ENCODE assay signal across 10 mouse cellular contexts in the genomic region with DNA sequence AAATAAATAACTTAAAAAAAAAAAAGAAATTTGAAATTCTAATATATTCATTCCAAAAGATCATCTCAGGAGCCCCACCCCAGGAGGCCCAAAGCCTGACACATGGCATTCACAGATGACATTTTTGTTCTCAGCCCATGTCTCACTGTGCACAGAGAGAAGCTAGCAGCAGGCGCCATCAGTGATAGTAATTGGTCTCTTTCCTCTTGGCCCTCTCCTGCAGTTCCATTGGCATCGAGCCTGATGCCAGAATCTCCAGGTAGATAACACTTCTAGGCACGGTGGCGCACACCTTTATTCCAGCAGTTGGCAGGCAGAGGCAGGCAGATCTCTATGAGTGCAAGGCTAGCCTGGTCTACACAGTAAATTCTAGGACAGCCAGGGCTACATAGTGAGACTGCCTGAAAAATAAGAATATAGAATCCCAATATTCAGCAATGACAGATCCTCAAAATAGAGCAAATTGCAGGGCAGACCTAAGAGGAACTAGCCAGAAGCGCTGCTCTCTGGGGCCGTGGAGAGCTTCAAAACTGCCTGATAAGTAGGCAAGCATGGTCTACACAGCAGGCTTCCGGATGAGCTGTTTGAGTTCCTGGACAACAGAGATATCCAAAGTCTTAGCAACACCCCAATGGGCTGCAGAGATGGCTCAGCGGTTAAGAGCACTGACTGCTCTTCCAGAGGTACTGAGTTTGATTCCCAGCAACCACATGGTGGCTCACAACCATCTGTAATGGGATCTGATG.
"Had no signal": no experiment of that assay in that cellular context is flagged by ENCODE, and none has a peak within 500 bp of the region (broad histone marks: within the 10 kb centered on the region; RNA-seq: fewer than 3 reads in every experiment).

No protein-coding gene starts in this region.

- DNase-seq: kidney, adult 9 months; kidney, postnatal 36 days; left cerebral cortex, postnatal 4 days; lung, adult 18-20 months; midbrain, embryonic 14.5 days; retina, postnatal 1 day; right cerebral cortex, postnatal 4 days; spleen, adult 18-20 months; thymus, adult 18-20 months; thymus, postnatal 14 days had no signal
